Mouse (Mus musculus) testis, adult 2 months (tissue): ENCODE measurements at regions not wholly inside any gene's neighbourhood (a gene's known extent, or its start where the extent isn't known, plus 50 kb on each side); places are given as distances from the start of the nearest gene placed in this dataset.
"Not testable (repeated sequence)": the region's sequence is repeated elsewhere in the genome, so short reads cannot be mapped to it uniquely, and the experiment has no call there.

ENCODE experiments used
- CTCF ChIP-seq: fragments of 200-500 bp; IDR thresholded peaks from 2 replicates; pipeline ENCODE4 v1.5.1; 2012; ENCODE audit warnings: low read depth, mild to moderate bottlenecking, inconsistent platforms, low read length, moderate library complexity; ENCODE audit not compliant: control insufficient read depth, insufficient read depth, insufficient replicate concordance
- POLR2A ChIP-seq: fragments of 200-500 bp; IDR thresholded peaks from 2 replicates; pipeline ENCODE4 v1.6.1; 2012; ENCODE audit warnings: low read depth, mild to moderate bottlenecking, inconsistent platforms, low read length, moderate library complexity; ENCODE audit not compliant: control insufficient read depth

DNA sequence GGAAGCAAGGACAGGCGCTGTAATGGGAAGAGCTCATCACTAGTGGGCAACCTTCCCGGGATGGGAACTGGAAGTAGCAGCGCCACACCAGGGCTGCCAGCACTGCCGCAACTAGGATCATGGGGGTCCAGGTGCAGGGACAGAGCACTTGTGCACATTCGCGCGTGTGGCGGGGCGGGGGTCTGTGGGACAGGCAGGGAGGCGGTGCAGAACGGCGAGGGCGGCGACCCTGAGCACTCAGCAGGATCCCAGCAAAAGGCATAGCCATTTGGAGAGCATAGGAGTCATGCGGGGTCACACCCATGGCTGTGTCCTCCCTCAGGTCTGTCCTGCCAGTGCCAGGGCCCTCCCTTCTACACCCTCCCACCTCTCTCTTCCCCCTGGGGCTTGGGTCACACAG is 56.0 kb upstream of the Gm10324 start:
- TF ChIP-seq POLR2A, CTCF: not testable (repeated sequence)
